Mouse (Mus musculus): ENCODE data around the gene Arpc5l.
A peak's percentile ranks its signal among the peaks of the same experiment; 100 is the strongest.

Gene Arpc5l

GRCm38 (mm10) chr2:39004880-39005435, at the start of gene Arpc5l:
Gene Arpc5l (plus strand): TSS chr2:39005348.
- DNase-seq, result peak; percentile 89 to 92

GRCm38 (mm10) chr2:38956062-38956461, 49.1 kb upstream of the Arpc5l start:
- DNase-seq, result no peak

- DNase-seq, result no peak
Observed at GRCm38 (mm10) chr2:38957671-38958223, 47.4 kb upstream of the Arpc5l start.

GRCm38 (mm10) chr2:38964198-38964597, 41.0 kb upstream of the Arpc5l start:
- no peak for DNase-seq

- no peak for DNase-seq
Observed at GRCm38 (mm10) chr2:38969650-38970049, 35.5 kb upstream of the Arpc5l start.

- DNase-seq, result no peak
Observed at GRCm38 (mm10) chr2:38970057-38970456, 35.1 kb upstream of the Arpc5l start.

GRCm38 (mm10) chr2:38973223-38973622, 31.9 kb upstream of the Arpc5l start:
- DNase-seq, result no peak

- no peak for DNase-seq
Observed at GRCm38 (mm10) chr2:38973701-38974100, 31.4 kb upstream of the Arpc5l start.

- DNase-seq, result no peak
Observed at GRCm38 (mm10) chr2:38974171-38974570, 31.0 kb upstream of the Arpc5l start.

GRCm38 (mm10) chr2:38975181-38975580, 30.0 kb upstream of the Arpc5l start:
- no peak for DNase-seq

GRCm38 (mm10) chr2:38975941-38976805, 29.0 kb upstream of the Arpc5l start:
- DNase-seq, result no peak

GRCm38 (mm10) chr2:38977837-38978236, 27.3 kb upstream of the Arpc5l start:
- no peak for DNase-seq

GRCm38 (mm10) chr2:38983456-38983855, 21.7 kb upstream of the Arpc5l start:
- DNase-seq, result no peak

GRCm38 (mm10) chr2:38986580-38986979, 18.6 kb upstream of the Arpc5l start:
- DNase-seq, result peak in 1 of 2 experiments; percentile 21

GRCm38 (mm10) chr2:38987371-38987770, 17.8 kb upstream of the Arpc5l start:
- DNase-seq, result no peak

- DNase-seq, result no peak
Observed at GRCm38 (mm10) chr2:38987803-38988510, 17.2 kb upstream of the Arpc5l start.

- DNase-seq, result no peak
Observed at GRCm38 (mm10) chr2:38988929-38989328, 16.2 kb upstream of the Arpc5l start.

GRCm38 (mm10) chr2:38992004-38992403, 13.1 kb upstream of the Arpc5l start:
- DNase-seq, result no peak

GRCm38 (mm10) chr2:38992452-38992851, 12.7 kb upstream of the Arpc5l start:
- no peak for DNase-seq

- DNase-seq, result peak; percentile 87 to 92
Observed at GRCm38 (mm10) chr2:38997386-38998374, 7.5 kb upstream of the Arpc5l start, which contains the start of gene Wdr38. Gene Wdr38 (plus strand): TSS chr2:38997476.

GRCm38 (mm10) chr2:38999381-38999780, 5.8 kb upstream of the Arpc5l start:
- no peak for DNase-seq

Data from kidney, adult 8-10 months (tissue).